Mouse (Mus musculus) frontal cortex, adult (tissue): ENCODE measurements around the gene Sohlh1.
"Not testable (repeated sequence)": the region's sequence is repeated elsewhere in the genome, so short reads cannot be mapped to it uniquely, and the experiment has no call there.

ENCODE experiments used
- ATAC-seq: cut with Nextera tagmentation; 2 replicates; pipeline ENCODE4 v1.9.2; 2017; ENCODE audit warnings: mild to moderate bottlenecking, moderate library complexity, mixed read lengths; ENCODE audit not compliant: low TSS enrichment

The Sohlh1 gene

DNA sequence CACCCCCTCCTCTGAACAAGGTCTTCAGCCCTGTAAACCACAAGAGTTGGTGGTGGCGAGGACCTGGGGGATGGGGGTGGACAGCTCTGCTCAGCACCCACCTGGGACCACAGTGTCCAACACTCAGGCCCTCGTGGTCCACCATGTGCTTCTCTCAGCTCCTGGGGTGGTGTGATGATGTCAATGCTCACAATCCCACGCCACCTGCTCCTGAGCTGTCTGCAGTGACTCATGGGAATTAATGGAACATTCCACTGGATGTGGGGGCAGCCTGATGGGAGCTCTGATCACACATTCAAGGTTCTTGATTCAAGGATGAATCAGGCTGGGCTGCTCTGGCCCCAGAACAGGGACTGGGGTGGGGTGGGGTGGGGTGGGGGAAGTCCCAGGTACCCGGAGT is 4.9 kb downstream of the Sohlh1 start:
- peak; percentile 66; the same call in 1 of the 2 replicates for ATAC-seq

DNA sequence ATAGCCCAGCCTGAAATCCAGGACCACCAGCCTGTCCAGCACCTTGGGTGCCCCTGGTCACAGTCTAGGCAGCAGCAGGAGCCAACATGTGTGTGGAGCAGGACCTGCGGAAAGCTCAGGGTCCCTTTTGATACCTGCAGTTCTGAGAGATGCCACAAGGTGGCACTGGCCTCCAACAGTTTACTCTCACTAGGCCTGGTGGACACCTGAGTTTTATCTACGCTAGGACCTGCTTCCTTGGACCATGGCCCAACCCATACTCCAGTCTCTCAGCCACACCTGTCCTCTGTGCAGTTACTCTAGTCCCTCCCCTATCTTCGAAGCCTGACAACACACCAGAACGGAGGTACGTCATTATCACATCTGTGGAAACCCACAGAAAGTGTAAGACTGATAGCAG is 10.8 kb downstream of the Sohlh1 start:
- ATAC-seq: peak; percentile 73; the same call in 1 of the 2 replicates

DNA sequence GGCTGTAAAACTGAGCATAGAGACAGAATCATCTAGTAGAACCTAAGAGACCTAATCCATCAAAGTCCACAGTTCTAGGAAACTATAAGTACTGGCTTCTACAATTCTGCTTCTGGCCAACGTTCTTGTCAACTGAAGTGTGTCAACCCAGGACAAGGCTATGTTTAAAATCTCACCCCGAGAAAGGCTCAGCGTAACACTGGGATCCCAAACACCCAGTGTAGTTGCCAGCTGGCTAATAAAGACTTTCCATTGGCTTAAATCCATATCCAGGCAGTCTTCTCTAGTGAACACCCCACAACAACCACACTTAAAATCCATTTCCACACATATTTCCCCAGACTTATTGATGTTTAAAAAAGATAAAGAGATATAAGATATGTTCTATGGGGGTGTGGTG is 16.3 kb downstream of the Sohlh1 start:
- no peak for ATAC-seq

DNA sequence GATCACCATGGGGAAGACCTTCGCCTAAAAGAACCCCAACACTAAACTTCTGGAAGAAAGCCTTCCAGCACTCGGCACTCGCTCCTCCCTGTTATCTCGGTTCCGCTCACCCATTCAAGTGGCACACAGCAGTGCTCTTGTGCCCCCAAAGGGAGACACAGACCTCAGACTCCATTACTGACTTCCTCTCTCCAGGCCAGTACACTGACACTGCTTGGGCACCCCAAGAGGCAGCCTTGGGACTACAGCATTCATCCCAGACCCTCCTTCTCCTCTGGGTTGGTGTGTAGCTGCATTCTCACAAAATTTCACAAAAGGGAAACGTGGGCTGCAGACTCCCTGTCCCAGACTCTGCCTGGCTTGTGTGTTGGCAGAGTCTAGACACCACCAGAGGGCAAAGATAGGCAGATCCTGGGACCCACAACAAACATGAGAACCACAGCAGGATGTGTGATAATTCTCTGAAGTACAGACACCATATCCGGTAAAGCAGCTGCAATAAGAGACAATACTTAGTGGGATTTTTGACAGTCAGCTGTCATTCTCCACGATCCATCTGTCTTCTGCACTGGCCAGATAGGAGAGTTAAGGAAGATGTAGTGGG is 18.6 kb downstream of the Sohlh1 start:
- no peak for ATAC-seq

DNA sequence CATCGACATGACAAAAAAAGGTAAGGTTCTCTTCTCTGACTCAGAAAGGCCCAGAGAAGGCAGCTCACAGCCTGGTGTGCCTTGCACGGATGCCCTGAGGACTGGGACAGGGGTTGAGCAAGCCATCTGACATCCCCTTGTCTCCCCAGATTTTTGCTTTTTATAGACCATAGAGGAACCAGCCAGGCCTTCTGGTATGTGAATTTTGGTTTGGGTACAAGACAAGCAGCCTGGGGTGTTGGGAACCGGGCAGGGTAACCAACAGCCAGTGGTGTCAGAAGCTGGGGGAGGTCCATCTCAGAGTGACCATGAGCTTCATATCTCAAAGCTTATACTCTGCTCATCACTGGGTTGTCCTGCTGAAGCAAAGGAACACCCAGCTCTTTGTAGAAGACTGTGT is 22.3 kb downstream of the Sohlh1 start:
- no peak for ATAC-seq

DNA sequence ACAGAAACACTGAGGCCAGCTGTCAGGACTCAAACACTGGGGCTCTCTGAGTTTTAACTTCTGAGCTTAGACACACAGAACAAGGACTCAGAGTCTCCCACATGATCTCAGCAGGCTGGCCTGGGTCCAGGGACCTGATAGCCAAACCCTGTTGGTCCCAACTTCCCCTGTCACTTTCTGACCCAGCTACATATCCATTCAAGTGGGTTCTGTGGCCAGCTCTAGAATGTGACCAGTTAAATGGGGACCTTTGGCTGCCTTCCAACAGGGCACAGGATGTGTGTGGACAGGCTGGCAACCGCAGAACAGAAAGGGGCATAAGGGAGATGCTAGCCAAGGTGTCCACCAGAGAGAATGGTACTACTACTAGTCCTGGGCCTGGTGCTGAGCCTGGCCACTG is 24.2 kb downstream of the Sohlh1 start, which contains the start of gene Lcn9:
Gene Lcn9, plus strand, starts transcription at position 348 of the 400 bp plus-strand sequence.
- no peak for ATAC-seq

DNA sequence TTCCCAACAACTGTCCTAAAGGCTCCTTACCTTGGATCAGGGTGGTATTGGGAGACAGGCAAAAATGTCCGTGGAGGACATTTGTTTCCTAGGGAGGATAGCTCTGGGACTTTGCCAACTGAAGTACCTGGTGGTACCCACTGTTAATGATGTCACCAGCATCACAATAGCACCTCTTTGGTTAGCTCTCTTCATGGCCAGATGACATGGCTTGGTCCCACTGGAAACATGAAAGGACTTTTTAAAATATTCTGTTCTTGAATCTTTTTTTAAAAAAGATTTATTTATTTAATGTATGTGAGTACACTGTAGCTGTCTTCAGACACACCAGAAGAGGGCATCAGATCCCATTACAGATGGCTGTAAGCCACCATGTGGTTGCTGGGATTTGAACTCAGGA is 31.3 kb downstream of the Sohlh1 start, which contains the start of gene Glt6d1:
Gene Glt6d1, minus strand, starts transcription at position 101 of the 400 bp plus-strand sequence.
- not testable (repeated sequence) for ATAC-seq

DNA sequence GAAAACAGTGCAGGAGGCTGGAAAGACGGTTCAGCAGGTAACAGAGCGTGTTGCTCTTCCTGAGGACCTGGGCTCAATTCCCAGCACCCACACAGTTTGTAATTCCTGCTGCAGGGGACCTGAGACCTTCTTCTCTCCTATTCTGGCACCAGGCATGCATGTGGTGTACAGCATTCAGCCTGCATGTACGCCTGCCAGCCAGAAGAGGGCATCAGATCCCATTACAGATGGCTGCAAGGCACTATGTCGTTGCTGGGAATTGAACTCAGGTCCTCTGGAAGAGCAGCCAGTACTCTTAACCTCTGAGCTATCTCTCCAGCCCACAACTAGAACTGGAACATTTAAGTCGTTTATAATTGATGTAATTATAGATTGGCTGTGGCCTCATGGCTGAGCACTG is 33.7 kb downstream of the Sohlh1 start:
- ATAC-seq: no peak

DNA sequence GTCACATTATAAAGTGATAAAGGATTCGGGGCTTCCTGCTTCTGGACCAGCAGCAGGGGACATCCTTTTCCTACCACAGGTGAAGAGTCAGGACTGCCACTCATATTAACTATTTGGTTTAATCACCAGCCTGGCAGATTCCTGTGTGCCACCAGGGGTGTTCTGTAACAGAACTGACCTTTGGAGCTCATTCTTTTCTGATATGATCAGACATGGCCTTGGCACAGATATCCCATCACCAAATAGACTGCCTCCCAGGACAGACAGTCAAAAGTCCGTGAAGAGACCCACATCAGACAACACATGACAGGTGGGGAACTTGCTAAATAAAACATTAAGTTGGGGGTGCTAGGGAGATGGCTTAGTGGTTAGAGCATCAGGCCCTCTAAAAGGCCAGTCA is 35.3 kb downstream of the Sohlh1 start:
- no peak for ATAC-seq

DNA sequence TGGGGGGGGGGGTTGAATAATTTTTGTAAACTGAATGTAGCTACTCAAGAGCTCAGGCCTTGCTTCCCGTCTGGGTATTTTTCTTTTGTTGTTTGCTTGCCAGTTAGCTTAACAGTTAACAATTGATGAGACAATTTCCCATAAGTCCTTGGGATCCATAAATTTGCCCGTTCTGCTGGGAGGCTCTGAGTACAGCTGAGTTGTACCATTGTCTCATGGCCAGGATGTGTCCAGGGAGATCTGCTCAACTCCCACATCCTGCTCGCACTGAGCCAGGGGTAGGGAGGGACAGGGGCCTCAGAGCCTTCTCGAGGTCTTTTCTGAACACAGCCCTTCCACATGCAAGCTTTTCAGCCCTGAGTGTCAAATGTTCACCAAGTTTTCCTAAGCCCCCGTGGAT is 49.0 kb downstream of the Sohlh1 start:
- ATAC-seq: no peak

DNA sequence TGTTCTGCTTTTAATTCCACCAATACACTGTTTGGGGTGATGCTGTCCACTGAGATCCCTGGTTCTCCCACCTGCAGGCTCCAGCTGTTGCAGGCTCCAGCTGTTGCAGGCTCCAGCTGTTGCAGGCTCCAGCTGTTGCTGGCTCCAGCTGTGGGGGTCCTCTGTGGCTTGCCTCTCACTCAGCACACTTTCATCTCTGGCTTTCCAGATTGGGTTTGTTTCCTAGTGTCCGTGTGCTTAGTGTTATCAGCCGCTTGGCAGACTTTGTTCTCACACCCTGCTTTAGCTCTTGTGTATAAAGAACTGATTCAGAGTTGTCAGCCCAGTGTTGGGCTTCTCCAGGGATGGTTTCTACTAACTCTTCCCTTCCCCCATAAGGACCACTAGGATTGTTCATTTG is 49.4 kb downstream of the Sohlh1 start:
- no peak for ATAC-seq
